Mouse (Mus musculus): ENCODE measurements around the gene Tmem52. TPM values are rescaled to one million over a fixed set of nuclear protein-coding genes. Genes with fewer than 3 reads are reported as not detected.

Gene Tmem52
- not detected in 2 replicates for total RNA-seq (2023)

GRCm38 (mm10) chr4:155468952-155469351 lies at the start of gene Tmem52:
Gene Tmem52 (plus strand): TSS chr4:155469114.

GRCm38 (mm10) chr4:155490990-155491504 lies 22.1 kb downstream of the Tmem52 start, which contains the start of gene Gnb1:
Gene Gnb1 (plus strand): TSS chr4:155491361.

Other genes with a start within 250 kb of the Tmem52 start
- 31.3 and 42.2 TPM in 2 replicates for gene Ski, start 246.5 kb upstream of the Tmem52 start, total RNA-seq (2023)
- 25.1 and 39.4 TPM in 2 replicates for gene Faap20, start 219.3 kb upstream of the Tmem52 start, total RNA-seq (2023)
- gene Prkcz, start 107.8 kb upstream of the Tmem52 start, total RNA-seq (2023) = 0.75 and 1.2 TPM in 2 replicates
- not detected in 2 replicates for gene Gabrd, start 71.0 kb upstream of the Tmem52 start, total RNA-seq (2023)
- gene Cfap74, start 59.9 kb upstream of the Tmem52 start, total RNA-seq (2023) = 0.48 and 0.63 TPM in 2 replicates
- gene Gnb1, start 22.2 kb downstream of the Tmem52 start, total RNA-seq (2023) = 221 and 270 TPM in 2 replicates
- gene Nadk, start 93.3 kb downstream of the Tmem52 start, total RNA-seq (2023) = 364 and 368 TPM in 2 replicates
- 13.1 and 16.4 TPM in 2 replicates for gene Slc35e2, start 132.3 kb downstream of the Tmem52 start, total RNA-seq (2023)
- gene Cdk11b, start 155.7 kb downstream of the Tmem52 start, total RNA-seq (2023) = 181 and 295 TPM in 2 replicates
- not detected in 2 replicates for gene Gm10563, start 176.3 kb downstream of the Tmem52 start, total RNA-seq (2023)
- gene Mmp23, start 184.3 kb downstream of the Tmem52 start, total RNA-seq (2023) = 0.34 and 1.3 TPM in 2 replicates
- 30.7 and 38.4 TPM in 2 replicates for gene Mib2, start 200.1 kb downstream of the Tmem52 start, total RNA-seq (2023)
- 0.22 and 0.54 TPM in 2 replicates for gene Fndc10, start 225.2 kb downstream of the Tmem52 start, total RNA-seq (2023)
- gene Ssu72, start 235.7 kb downstream of the Tmem52 start, total RNA-seq (2023) = 82.1 and 98.7 TPM in 2 replicates

Measured in neutrophil, adult 65 days (primary cell).